8 mouse cellular contexts compared by ENCODE assay signal in genomic region chr12:79679941-79680697, GRCm38 (mm10).
DNase-seq lines count a peak whose midpoint lies in the region; ATAC-seq and TF ChIP-seq lines count a peak whose summit lies in the region.
"Had no signal": no experiment of that assay in that cellular context is flagged by ENCODE, and none has a peak within 500 bp of the region (broad histone marks: within the 10 kb centered on the region; RNA-seq: fewer than 3 reads in every experiment).

No protein-coding gene starts in this region.

- no peak overlapping the region for H3K9ac ChIP-seq in lung, postnatal 0 days (replicated peaks; ENCODE audit: low read depth)
- peak overlapping the region; percentile 16; the same call in 1 of the 2 replicates for H3K9ac ChIP-seq in heart, embryonic 13.5 days
- H3K9ac ChIP-seq: neural tube, embryonic 12.5 days had no signal

- 0 out of 2 replicates have a peak overlapping the region, but pooled peaks have one; percentile 62 for H3K27ac ChIP-seq in lung, postnatal 0 days (ENCODE audit: low read length)
- H3K27ac ChIP-seq in heart, embryonic 13.5 days (replicated peaks) = peak overlapping the region; percentile 89
- H3K27ac ChIP-seq: neural tube, embryonic 12.5 days had no signal

- no peaks in the 10 kb centered on the region for H3K36me3 ChIP-seq in lung, postnatal 0 days (ENCODE audit: insufficient read depth, low read length)
- no peaks in the 10 kb centered on the region for H3K36me3 ChIP-seq in heart, embryonic 13.5 days
- H3K36me3 ChIP-seq: neural tube, embryonic 12.5 days had no signal

- ATAC-seq in lung, postnatal 0 days = no peak
- ATAC-seq in heart, embryonic 13.5 days (ENCODE audit: extremely low read depth, insufficient number of reproducible peaks, low FRiP score, low TSS enrichment) = no peak

- peaks cover 13% of the 10 kb centered on the region; the same call in 1 of the 2 replicates for H3K4me1 ChIP-seq in lung, postnatal 0 days (ENCODE audit: insufficient read depth, low read depth, low read length)
- H3K4me1 ChIP-seq in heart, embryonic 13.5 days = peaks cover 66% of the 10 kb centered on the region

- WGBS in lung, postnatal 0 days = 77% methylated on average over 9 of the region's 9 CpGs
- 70% methylated on average over 9 of the region's 9 CpGs for WGBS in heart, embryonic 13.5 days

- DNase-seq in lung, postnatal 0 days (ENCODE audit: low spot score) = no peak
- DNase-seq in lung, postnatal 25 days (ENCODE audit: low spot score) = no peak
- DNase-seq in kidney, postnatal 36 days = peak; percentile 29 to 47
- peak; percentile 79 to 82 for DNase-seq in right cerebral cortex, postnatal 10 days (ENCODE audit: low spot score in 2 of 2)
- no peak for DNase-seq in spleen, postnatal 4 days (ENCODE audit: low spot score in 2 of 2)
- no peak for DNase-seq in MN1 (ENCODE audit: low spot score)

- no peaks in the 10 kb centered on the region for H3K9me3 ChIP-seq in lung, postnatal 0 days (ENCODE audit: low read length)
- H3K9me3 ChIP-seq in heart, embryonic 13.5 days = no peaks in the 10 kb centered on the region
- H3K9me3 ChIP-seq: neural tube, embryonic 12.5 days had no signal

- no peak for TF ChIP-seq CTCF in lung, postnatal 0 days (IDR thresholded peaks at IDR 0.05)

- H3K4me2 ChIP-seq in lung, postnatal 0 days (replicated peaks; ENCODE audit: low read depth, low read length) = no peak overlapping the region
- 0 out of 2 replicates have a peak overlapping the region, but pooled peaks have one; percentile 29 for H3K4me2 ChIP-seq in heart, embryonic 13.5 days
- H3K4me2 ChIP-seq: neural tube, embryonic 12.5 days had no signal

- no peak overlapping the region for H3K4me3 ChIP-seq in lung, postnatal 0 days (ENCODE audit: low read depth, low read length)
- H3K4me3 ChIP-seq in heart, embryonic 13.5 days = no peak overlapping the region
- H3K4me3 ChIP-seq: neural tube, embryonic 12.5 days had no signal

- TF ChIP-seq EP300 in lung, postnatal 0 days (IDR thresholded peaks at IDR 0.05) = no peak

- no peaks in the 10 kb centered on the region for H3K27me3 ChIP-seq in lung, postnatal 0 days (replicated peaks; ENCODE audit: insufficient read depth, low read length)
- no peaks in the 10 kb centered on the region for H3K27me3 ChIP-seq in heart, embryonic 13.5 days (replicated peaks)
- H3K27me3 ChIP-seq: neural tube, embryonic 12.5 days had no signal

Comparison
In these comparisons a context has a peak if more than half of its experiments do, and no peak if none do; other contexts are left out.
1. DNase-seq: peak in kidney, postnatal 36 days (2 of 2) and right cerebral cortex, postnatal 10 days (2 of 2); none in lung, postnatal 0 days (single experiment), lung, postnatal 25 days (single experiment), spleen, postnatal 4 days (0 of 2) and MN1 (single experiment).